Mouse (Mus musculus): ENCODE results near the gene Gdpd4.

- TF ChIP-seq EP300 (optimal IDR thresholded peaks at IDR 0.05) = no peak
- no peak for TF ChIP-seq CTCF (IDR thresholded peaks at IDR 0.05; ENCODE audit: low read depth)
These were observed 82.9 kb downstream of the Gdpd4 start for GRCm38 (mm10) chr7:98002617-98003016.

All from stomach, postnatal 0 days (tissue).